Mouse (Mus musculus) embryonic facial prominence, embryonic 14.5 days (tissue): ENCODE data around the gene Stap2. TPM values are rescaled to one million over a fixed set of nuclear protein-coding genes. Genes with fewer than 3 reads are reported as not detected.

ENCODE experiments used
- ATAC-seq: fragments of 200-750 bp; cut with Nextera tagmentation; 2 replicates; pipeline ENCODE4 v1.8.0; 2017; ENCODE audit warnings: low read depth, moderate number of reproducible peaks, moderate TSS enrichment
- DNase-seq: peaks from one replicate; pipeline ENCODE4 v3.0.0-alpha.2; 2015; ENCODE audit warnings: low spot score
- H3K27ac ChIP-seq: fragments of 300-500 bp; sonication (generic); replicated peaks from 2 replicates; pipeline ENCODE4 v1.5.1; 2014; ENCODE audit warnings: low read depth, mild to moderate bottlenecking, low read length, moderate library complexity
- H3K27me3 ChIP-seq: fragments of 300-500 bp; sonication (generic); replicated peaks from 2 replicates; pipeline ENCODE4 v1.6.1; 2014; ENCODE audit warnings: low read length; ENCODE audit not compliant: control insufficient read depth, insufficient read depth
- H3K36me3 ChIP-seq: fragments of 300-500 bp; sonication (generic); 2 replicates; pipeline ENCODE4 v1.6.1; 2014; ENCODE audit warnings: low read length, mixed read lengths; ENCODE audit not compliant: control insufficient read depth, insufficient read depth
- H3K4me1 ChIP-seq: fragments of 300-500 bp; sonication (generic); 2 replicates; pipeline ENCODE4 v1.6.1; 2014; ENCODE audit warnings: antibody characterized with exemption, low read length; ENCODE audit not compliant: control insufficient read depth, insufficient read depth
- H3K4me2 ChIP-seq: fragments of 300-500 bp; sonication (generic); 2 replicates; pipeline ENCODE4 v1.6.1; 2014; ENCODE audit warnings: low read depth, mild to moderate bottlenecking, low read length, moderate library complexity, mixed read lengths
- H3K4me3 ChIP-seq: fragments of 300-500 bp; sonication (generic); 2 replicates; pipeline ENCODE4 v1.5.1; 2014; ENCODE audit warnings: low read depth, mild to moderate bottlenecking, low read length
- H3K9ac ChIP-seq: fragments of 300-500 bp; sonication (generic); 2 replicates; pipeline ENCODE4 v1.6.1; 2014; ENCODE audit warnings: low read depth, mild to moderate bottlenecking, low read length, moderate library complexity, mixed read lengths
- H3K9me3 ChIP-seq: fragments of 300-500 bp; sonication (generic); 2 replicates; pipeline ENCODE4 v1.6.1; 2016; ENCODE audit warnings: low read length; ENCODE audit not compliant: control insufficient read depth
- WGBS: fragments of 180-500 bp; shearing (Covaris S2); extraction: QIAGEN DNeasy Blood & Tissue Kit; methylation state at CpG from one replicate; pipeline ENCODE4 v1.1.7; 2014; 5-methylcytosine and 5-hydroxymethylcytosine counted together
- polyA plus RNA-seq: library from polyadenylated mRNA; unstranded; fragments of >200 nt; fragmentation: Nextera tagmentation; extraction: Ambion mirVana; gene quantifications from 2 replicates; pipeline ENCODE4 v1.2.1, GENCODE M21; 2014

Gene Stap2
- polyA plus RNA-seq, 1 experiment from 2014 or later, result 12.4 TPM

GRCm38 (mm10) chr17:56022131-56022988 lies 17.0 kb upstream of the Stap2 start:
- WGBS, result 57% methylated on average over 2 of the region's 2 CpGs
- H3K4me1 ChIP-seq, result no peaks in the 10 kb centered on the region
- H3K36me3 ChIP-seq, result peaks cover 27% of the 10 kb centered on the region
- H3K4me3 ChIP-seq, result no peak overlapping the region
- H3K9me3 ChIP-seq, result no peaks in the 10 kb centered on the region
- no peaks in the 10 kb centered on the region for H3K27me3 ChIP-seq
- no peak overlapping the region for H3K9ac ChIP-seq
- ATAC-seq (no peak), DNase-seq (no peak)
- H3K27ac ChIP-seq, result no peak overlapping the region
- no peak overlapping the region for H3K4me2 ChIP-seq

GRCm38 (mm10) chr17:56021161-56021910 lies 16.0 kb upstream of the Stap2 start:
- Histone ChIP-seq H3K4me2 (no peak overlapping the region), H3K4me3 (no peak overlapping the region), H3K9me3 (no peaks in the 10 kb centered on the region), H3K36me3 (peaks cover 38% of the 10 kb centered on the region), H3K9ac (no peak overlapping the region), H3K27ac (no peak overlapping the region), H3K4me1 (no peaks in the 10 kb centered on the region), H3K27me3 (no peaks in the 10 kb centered on the region)
- DNase-seq (no peak), ATAC-seq (no peak)
- 86% methylated on average over 4 of the region's 4 CpGs for WGBS

GRCm38 (mm10) chr17:56020400-56021084 lies 15.2 kb upstream of the Stap2 start:
- H3K9ac ChIP-seq, result no peak overlapping the region
- H3K27me3 ChIP-seq, result no peaks in the 10 kb centered on the region
- H3K4me2 ChIP-seq, result no peak overlapping the region
- peaks cover 46% of the 10 kb centered on the region for H3K36me3 ChIP-seq
- no peak overlapping the region for H3K27ac ChIP-seq
- DNase-seq, result no peak
- no peak for ATAC-seq
- H3K4me1 ChIP-seq, result no peaks in the 10 kb centered on the region
- WGBS, result 90% methylated on average over 6 of the region's 6 CpGs
- no peak overlapping the region for H3K4me3 ChIP-seq
- no peaks in the 10 kb centered on the region for H3K9me3 ChIP-seq

GRCm38 (mm10) chr17:56018347-56019131 lies 13.2 kb upstream of the Stap2 start:
- WGBS, result 74% methylated on average over 20 of the region's 20 CpGs
- ATAC-seq, result peak; percentile 47; the same call in 1 of the 2 replicates
- no peak overlapping the region for H3K4me3 ChIP-seq
- no peaks in the 10 kb centered on the region for H3K4me1 ChIP-seq
- H3K4me2 ChIP-seq, result no peak overlapping the region
- H3K27me3 ChIP-seq, result no peaks in the 10 kb centered on the region
- peaks cover 58% of the 10 kb centered on the region for H3K36me3 ChIP-seq
- no peak overlapping the region for H3K9ac ChIP-seq
- no peaks in the 10 kb centered on the region for H3K9me3 ChIP-seq
- H3K27ac ChIP-seq, result no peak overlapping the region
- DNase-seq, result peak; percentile 58

- 87% methylated on average over 7 of the region's 7 CpGs for WGBS
- no peak overlapping the region for H3K4me3 ChIP-seq
- no peaks in the 10 kb centered on the region for H3K4me1 ChIP-seq
- H3K4me2 ChIP-seq, result no peak overlapping the region
- DNase-seq (no peak), ATAC-seq (no peak)
- H3K27ac ChIP-seq, result no peak overlapping the region
- no peaks in the 10 kb centered on the region for H3K9me3 ChIP-seq
- H3K27me3 ChIP-seq, result no peaks in the 10 kb centered on the region
- no peak overlapping the region for H3K9ac ChIP-seq
- H3K36me3 ChIP-seq, result peaks cover 64% of the 10 kb centered on the region
Observed at GRCm38 (mm10) chr17:56017848-56018247, 12.5 kb upstream of the Stap2 start.

- H3K9me3 ChIP-seq, result no peaks in the 10 kb centered on the region
- 73% methylated on average over 13 of the region's 15 CpGs for WGBS
- H3K9ac ChIP-seq, result no peak overlapping the region
- H3K4me3 ChIP-seq, result no peak overlapping the region
- H3K4me2 ChIP-seq, result no peak overlapping the region
- ATAC-seq (no peak), DNase-seq (no peak)
- H3K27me3 ChIP-seq, result no peaks in the 10 kb centered on the region
- H3K27ac ChIP-seq, result no peak overlapping the region
- H3K4me1 ChIP-seq, result no peaks in the 10 kb centered on the region
- H3K36me3 ChIP-seq, result peaks cover 70% of the 10 kb centered on the region
Observed at GRCm38 (mm10) chr17:56016793-56017785, 11.7 kb upstream of the Stap2 start.

GRCm38 (mm10) chr17:56016382-56016781 lies 11.0 kb upstream of the Stap2 start:
- WGBS, result 88% methylated on average over 8 of the region's 8 CpGs
- Histone ChIP-seq H3K4me1 (no peaks in the 10 kb centered on the region), H3K27me3 (no peaks in the 10 kb centered on the region), H3K9ac (no peak overlapping the region), H3K9me3 (no peaks in the 10 kb centered on the region), H3K36me3 (peaks cover 76% of the 10 kb centered on the region), H3K4me2 (no peak overlapping the region), H3K27ac (no peak overlapping the region), H3K4me3 (no peak overlapping the region)
- no peak for DNase-seq
- no peak for ATAC-seq
